Mouse (Mus musculus) midbrain, embryonic 14.5 days (tissue): ENCODE data around the gene Gm43738. TPM values are rescaled to one million over a fixed set of nuclear protein-coding genes. Genes with fewer than 3 reads are reported as not detected.

Experiments
- polyA plus RNA-seq: library from polyadenylated mRNA; unstranded; fragments of >200 nt; fragmentation: Nextera tagmentation; extraction: Ambion mirVana; gene quantifications from 2 replicates; pipeline ENCODE4 v1.2.1, GENCODE M21; 2014

The Gm43738 gene
- polyA plus RNA-seq, 1 experiment from 2014 or later: not detected

Other genes with a start within 250 kb of the Gm43738 start
- gene Msto1, start 187.1 kb downstream of the Gm43738 start, polyA plus RNA-seq: 48.3 and 53.2 TPM in 2 replicates
- gene Ash1l, start 150.5 kb downstream of the Gm43738 start, polyA plus RNA-seq: 22.5 and 24.9 TPM in 2 replicates
- gene Dap3, start 149.9 kb downstream of the Gm43738 start, polyA plus RNA-seq: 110 and 138 TPM in 2 replicates
- 90.1 and 107 TPM in 2 replicates for gene Rusc1, start 7.8 kb downstream of the Gm43738 start, polyA plus RNA-seq
- 364 and 475 TPM in 2 replicates for gene Fdps, start 860 bp upstream of the Gm43738 start, polyA plus RNA-seq
- gene Pklr, start 35.0 kb upstream of the Gm43738 start, polyA plus RNA-seq: 0.07 and 0.29 TPM in 2 replicates
- gene Hcn3, start 59.1 kb upstream of the Gm43738 start, polyA plus RNA-seq: 23.6 and 30.7 TPM in 2 replicates
- gene Clk2, start 63.7 kb upstream of the Gm43738 start, polyA plus RNA-seq: 22.0 and 24.6 TPM in 2 replicates
- gene Scamp3, start 76.4 kb upstream of the Gm43738 start, polyA plus RNA-seq: 104 and 123 TPM in 2 replicates
- gene Fam189b, start 82.0 kb upstream of the Gm43738 start, polyA plus RNA-seq: 25.0 and 25.3 TPM in 2 replicates
- 42.0 and 47.8 TPM in 2 replicates for gene Gba, start 101.8 kb upstream of the Gm43738 start, polyA plus RNA-seq
- 46.0 and 47.6 TPM in 2 replicates for gene Thbs3, start 114.1 kb upstream of the Gm43738 start, polyA plus RNA-seq
- 144 and 151 TPM in 2 replicates for gene Mtx1, start 126.0 kb upstream of the Gm43738 start, polyA plus RNA-seq
- 2.1 and 2.4 TPM in 2 replicates for gene Muc1, start 128.0 kb upstream of the Gm43738 start, polyA plus RNA-seq
- gene Krtcap2, start 144.9 kb upstream of the Gm43738 start, polyA plus RNA-seq: 199 and 237 TPM in 2 replicates
- 63.4 and 71.8 TPM in 2 replicates for gene Trim46, start 145.2 kb upstream of the Gm43738 start, polyA plus RNA-seq
- gene Dpm3, start 158.3 kb upstream of the Gm43738 start, polyA plus RNA-seq: 71.6 and 84.1 TPM in 2 replicates
- 35.3 and 38.1 TPM in 2 replicates for gene Slc50a1, start 169.5 kb upstream of the Gm43738 start, polyA plus RNA-seq
- gene Efna1, start 180.0 kb upstream of the Gm43738 start, polyA plus RNA-seq: 5.2 and 8.7 TPM in 2 replicates
- gene Efna3, start 221.9 kb upstream of the Gm43738 start, polyA plus RNA-seq: 31.1 and 43.4 TPM in 2 replicates
- 5.6 and 5.9 TPM in 2 replicates for gene Efna4, start 236.9 kb upstream of the Gm43738 start, polyA plus RNA-seq
- 32.2 and 36.2 TPM in 2 replicates for gene Adam15, start 248.9 kb upstream of the Gm43738 start, polyA plus RNA-seq